Mouse (Mus musculus) lung, postnatal 10 days (tissue): ENCODE results near the gene Dhcr24.

Experiments used
- DNase-seq: peaks from one replicate; pipeline ENCODE4 v3.0.0; 2021

Gene Dhcr24

GRCm38 (mm10) chr4:106606639-106607554, 46.1 kb downstream of the Dhcr24 start:
- no peak for DNase-seq

- DNase-seq, result no peak
Measured at GRCm38 (mm10) chr4:106607905-106608304, 47.1 kb downstream of the Dhcr24 start.

GRCm38 (mm10) chr4:106613105-106613504, 52.3 kb downstream of the Dhcr24 start:
- DNase-seq, result no peak

- DNase-seq, result no peak
Measured at GRCm38 (mm10) chr4:106613560-106613959, 52.7 kb downstream of the Dhcr24 start.

GRCm38 (mm10) chr4:106614180-106614797, 53.5 kb downstream of the Dhcr24 start:
- peak; percentile 77 for DNase-seq

GRCm38 (mm10) chr4:106614881-106615280, 54.0 kb downstream of the Dhcr24 start:
- no peak for DNase-seq

GRCm38 (mm10) chr4:106615637-106616036, 54.8 kb downstream of the Dhcr24 start:
- DNase-seq, result no peak

- DNase-seq, result no peak
Measured at GRCm38 (mm10) chr4:106617056-106617455, 56.2 kb downstream of the Dhcr24 start, which contains the start of gene Lexm. Gene Lexm, minus strand, starts transcription at chr4:106617241.

GRCm38 (mm10) chr4:106618898-106619297, 58.1 kb downstream of the Dhcr24 start:
- no peak for DNase-seq

GRCm38 (mm10) chr4:106621428-106621827, 60.6 kb downstream of the Dhcr24 start:
- no peak for DNase-seq

- DNase-seq, result peak; percentile 62
Measured at GRCm38 (mm10) chr4:106622030-106622493, 61.2 kb downstream of the Dhcr24 start, which contains the start of gene Ttc22. Gene Ttc22, plus strand, starts transcription at chr4:106622432.

GRCm38 (mm10) chr4:106622712-106623111, 61.9 kb downstream of the Dhcr24 start:
- no peak for DNase-seq

- DNase-seq, result no peak
Measured at GRCm38 (mm10) chr4:106624271-106624670, 63.4 kb downstream of the Dhcr24 start.

GRCm38 (mm10) chr4:106627809-106628208, 67.0 kb downstream of the Dhcr24 start:
- DNase-seq, result no peak

- no peak for DNase-seq
Measured at GRCm38 (mm10) chr4:106628650-106629360, 68.0 kb downstream of the Dhcr24 start.

- DNase-seq, result no peak
Measured at GRCm38 (mm10) chr4:106629374-106629773, 68.5 kb downstream of the Dhcr24 start.

GRCm38 (mm10) chr4:106630333-106631220, 69.7 kb downstream of the Dhcr24 start:
- peak; percentile 75 for DNase-seq

GRCm38 (mm10) chr4:106632313-106632712, 71.5 kb downstream of the Dhcr24 start:
- DNase-seq, result peak; percentile 31

- DNase-seq, result peak; percentile 18
Measured at GRCm38 (mm10) chr4:106633281-106634085, 72.6 kb downstream of the Dhcr24 start.

GRCm38 (mm10) chr4:106634086-106634479, 73.2 kb downstream of the Dhcr24 start:
- DNase-seq, result no peak
